Mouse (Mus musculus) olfactory bulb, adult 2 months (tissue): ENCODE results near the gene Gspt1.

Experiments
- CTCF ChIP-seq: fragments of 200-500 bp; IDR thresholded peaks from 2 replicates; pipeline ENCODE4 v1.5.1; 2012; ENCODE audit warnings: low read depth, mild to moderate bottlenecking, low read length, moderate library complexity; ENCODE audit not compliant: insufficient read depth
- POLR2A ChIP-seq: fragments of 200-500 bp; IDR thresholded peaks from 2 replicates; pipeline ENCODE4 v1.6.1; 2012; ENCODE audit warnings: mild to moderate bottlenecking, low read depth, low read length, moderate library complexity; ENCODE audit not compliant: insufficient read depth

DNA sequence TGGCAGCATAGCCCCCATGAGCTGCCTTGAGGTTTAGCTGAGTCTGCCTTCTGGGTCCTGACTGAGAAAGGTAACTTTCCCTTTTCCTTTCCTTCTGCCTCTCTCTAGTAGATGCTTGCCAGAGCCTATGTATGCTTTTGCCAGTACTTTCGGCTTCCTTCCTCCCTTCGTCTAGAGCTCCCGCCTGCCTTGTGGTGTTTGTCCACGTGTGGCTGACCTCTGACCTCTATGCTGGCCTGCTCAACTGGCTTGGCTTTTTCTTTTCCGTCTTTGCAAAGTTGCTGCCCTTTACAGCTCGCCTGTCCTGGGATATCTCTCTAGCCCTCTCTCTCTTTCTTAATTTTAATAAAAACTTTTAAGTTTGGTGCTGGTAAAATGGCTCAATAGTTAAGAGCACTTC, 15.7 kb upstream of the Gspt1 start:
- TF ChIP-seq POLR2A: no peak
- TF ChIP-seq CTCF: no peak
